Mouse (Mus musculus) forebrain, postnatal 0 days (tissue): ENCODE data around the gene Edem3. TPM values are rescaled to one million over a fixed set of nuclear protein-coding genes. Genes with fewer than 3 reads are reported as not detected.

Experiments used
- ATAC-seq: fragments of 200-750 bp; cut with Nextera tagmentation; 2 replicates; pipeline ENCODE4 v1.8.0; 2017; ENCODE audit warnings: mild to moderate bottlenecking, moderate library complexity
- DNase-seq: peaks from one replicate; pipeline ENCODE4 v3.0.0-alpha.2; 2015
- H3K27ac ChIP-seq: fragments of 300-500 bp; sonication (generic); 2 replicates; pipeline ENCODE4 v1.5.1; 2014; ENCODE audit warnings: low read depth, mild to moderate bottlenecking, antibody characterized with exemption, low read length, moderate library complexity, mixed read lengths
- H3K27me3 ChIP-seq: fragments of 300-500 bp; sonication (generic); 2 replicates; pipeline ENCODE4 v1.6.1; 2014; ENCODE audit warnings: mild to moderate bottlenecking, low read length, mixed read lengths; ENCODE audit not compliant: insufficient read depth
- H3K36me3 ChIP-seq: fragments of 300-500 bp; sonication (generic); 2 replicates; pipeline ENCODE4 v1.6.1; 2014; ENCODE audit warnings: mild to moderate bottlenecking, moderate library complexity; ENCODE audit not compliant: insufficient read depth
- H3K4me1 ChIP-seq: fragments of 300-500 bp; sonication (generic); 2 replicates; pipeline ENCODE4 v1.6.1; 2014; ENCODE audit warnings: antibody characterized with exemption; ENCODE audit not compliant: insufficient read depth
- H3K4me2 ChIP-seq: fragments of 300-500 bp; sonication (generic); 2 replicates; pipeline ENCODE4 v1.6.1; 2014; ENCODE audit warnings: low read depth, mild to moderate bottlenecking, moderate library complexity
- H3K4me3 ChIP-seq: fragments of 300-500 bp; sonication (generic); 2 replicates; pipeline ENCODE4 v1.5.1; 2014; ENCODE audit warnings: low read depth, low read length, mixed read lengths
- H3K9ac ChIP-seq: fragments of 300-500 bp; sonication (generic); 2 replicates; pipeline ENCODE4 v1.6.1; 2014; ENCODE audit warnings: mild to moderate bottlenecking
- H3K9me3 ChIP-seq: fragments of 300-500 bp; sonication (generic); 2 replicates; pipeline ENCODE4 v1.6.1; 2016; ENCODE audit warnings: low read length
- CTCF ChIP-seq: sonication (generic); IDR thresholded peaks from 2 replicates; pipeline ENCODE4 v1.5.1; 2016; ENCODE audit warnings: antibody characterized with exemption, control low read depth, low read depth
- WGBS: fragments of 180-500 bp; shearing (Covaris S2); extraction: QIAGEN DNeasy Blood & Tissue Kit; methylation state at CpG from one replicate; pipeline ENCODE4 v1.1.7; 2014; 5-methylcytosine and 5-hydroxymethylcytosine counted together
- polyA plus RNA-seq: library from polyadenylated mRNA; unstranded; fragments of >200 nt; fragmentation: Nextera tagmentation; extraction: Ambion mirVana; gene quantifications from 2 replicates; pipeline ENCODE4 v1.2.1, GENCODE M21; 2015
- total RNA-seq: library from RNA; depleted of rRNA; stranded (reverse); fragments of >200 nt; gene quantifications from 2 replicates; pipeline ENCODE4 v1.2.3, GENCODE M21; 2014

Gene Edem3
- total and polyA plus RNA-seq, 2 experiments from 2014 or later, result 11.0 to 56.6 TPM

DNA sequence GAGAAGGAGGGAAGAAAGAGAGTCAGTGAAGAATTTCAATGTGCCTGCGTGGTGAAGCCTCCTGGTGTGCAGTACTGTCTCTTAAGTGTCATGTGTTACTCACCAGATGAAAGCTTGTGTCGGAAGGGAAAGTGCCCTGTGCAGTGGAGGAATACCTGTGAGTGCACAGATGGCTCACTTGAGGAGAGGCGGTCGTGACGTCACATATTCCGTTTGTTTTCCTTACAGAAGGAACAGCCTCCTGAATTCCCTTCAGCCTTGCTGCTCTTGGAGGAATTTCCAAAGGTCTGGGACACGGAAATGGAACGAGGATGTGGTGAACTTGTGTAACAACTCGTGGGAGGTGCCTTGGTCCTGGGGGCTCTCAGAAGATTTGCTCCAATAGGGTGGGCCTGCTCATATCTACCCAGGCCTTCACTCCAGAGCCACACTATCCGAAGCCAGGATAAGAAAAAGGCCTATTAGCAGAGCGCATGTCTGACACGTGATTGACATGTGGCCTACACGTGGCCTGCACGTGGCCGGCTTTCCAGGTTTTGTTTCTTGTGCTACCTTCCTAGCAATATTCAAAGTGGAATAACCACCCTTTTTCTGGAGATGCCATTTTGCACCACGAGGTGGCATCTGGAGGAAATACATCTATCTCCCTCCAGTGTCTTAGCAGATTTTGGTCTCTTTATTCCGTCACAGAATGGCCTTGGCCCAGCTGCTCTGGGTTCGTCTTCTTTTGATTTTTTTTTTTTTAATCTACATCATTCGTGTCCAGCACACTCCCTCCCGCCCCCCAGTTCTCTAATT lies 96.1 kb downstream of the Edem3 start:
- no peaks in the 10 kb centered on the region for H3K4me1 ChIP-seq
- peak; percentile 64 for TF ChIP-seq CTCF
- no peak overlapping the region for H3K4me3 ChIP-seq
- no peak; the same call in 1 of the 2 replicates for ATAC-seq
- no peaks in the 10 kb centered on the region for H3K9me3 ChIP-seq
- no peaks in the 10 kb centered on the region for H3K27me3 ChIP-seq
- DNase-seq, result peak; percentile 35
- 74% methylated on average over 20 of the region's 20 CpGs for whole genome bisulfite sequencing
- no peaks in the 10 kb centered on the region for H3K36me3 ChIP-seq
- H3K4me2 ChIP-seq, result no peak overlapping the region
- H3K27ac ChIP-seq, result no peak overlapping the region
- H3K9ac ChIP-seq, result no peak overlapping the region

DNA sequence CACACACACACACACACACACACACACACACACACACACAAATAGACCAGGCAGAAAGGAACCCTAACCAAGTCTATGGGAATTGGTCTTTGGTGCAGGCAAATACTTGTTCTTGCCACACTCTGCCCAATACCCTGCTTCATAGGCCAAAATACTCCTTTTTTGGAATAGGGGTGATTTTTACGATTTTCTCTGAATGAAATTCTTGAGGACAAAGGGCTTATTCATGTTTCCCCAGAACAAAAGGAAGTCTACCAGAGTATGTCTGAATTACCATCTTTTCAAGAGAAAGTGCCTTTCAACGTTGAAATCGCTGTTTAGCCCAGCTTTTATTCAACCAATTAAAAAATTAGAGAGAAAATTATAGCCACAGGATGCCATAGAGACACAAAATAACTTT lies 96.8 kb downstream of the Edem3 start:
- no peak for DNase-seq
- H3K36me3 ChIP-seq, result no peaks in the 10 kb centered on the region
- no peak overlapping the region for H3K9ac ChIP-seq
- H3K4me2 ChIP-seq, result no peak overlapping the region
- TF ChIP-seq CTCF, result no peak
- no peaks in the 10 kb centered on the region for H3K4me1 ChIP-seq
- no peak for ATAC-seq
- H3K27me3 ChIP-seq, result no peaks in the 10 kb centered on the region
- no peak overlapping the region for H3K4me3 ChIP-seq
- H3K9me3 ChIP-seq, result no peaks in the 10 kb centered on the region
- 5% methylated on average over 3 of the region's 3 CpGs for WGBS
- no peak overlapping the region for H3K27ac ChIP-seq

DNA sequence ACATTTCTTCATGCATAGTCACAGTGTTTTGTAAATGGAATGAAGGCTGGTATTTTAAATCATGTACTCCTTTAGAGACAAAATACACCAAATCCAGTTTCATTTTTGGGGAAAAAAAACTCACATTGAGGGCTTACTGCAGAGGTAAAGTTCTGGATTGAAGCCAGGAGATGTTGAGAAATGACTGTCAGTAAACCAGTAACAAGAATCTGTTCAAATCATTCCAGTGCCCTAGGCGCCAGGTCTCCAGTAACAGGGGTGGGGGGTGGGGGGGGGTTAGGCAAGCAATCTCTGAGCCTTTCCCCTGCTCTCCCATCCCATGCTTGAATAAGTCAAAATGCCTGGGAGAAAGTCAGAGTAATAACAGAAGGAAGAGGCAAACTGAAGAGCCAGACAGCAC lies 100.4 kb downstream of the Edem3 start:
- DNase-seq (no peak), ATAC-seq (no peak)
- Histone ChIP-seq H3K4me1 (no peaks in the 10 kb centered on the region), H3K9me3 (no peaks in the 10 kb centered on the region), H3K9ac (no peak overlapping the region), H3K36me3 (no peaks in the 10 kb centered on the region), H3K27me3 (no peaks in the 10 kb centered on the region), H3K27ac (no peak overlapping the region), H3K4me3 (no peak overlapping the region), H3K4me2 (no peak overlapping the region)
- no peak for TF ChIP-seq CTCF
- 54% methylated on average over 1 of the region's 1 CpGs for WGBS

DNA sequence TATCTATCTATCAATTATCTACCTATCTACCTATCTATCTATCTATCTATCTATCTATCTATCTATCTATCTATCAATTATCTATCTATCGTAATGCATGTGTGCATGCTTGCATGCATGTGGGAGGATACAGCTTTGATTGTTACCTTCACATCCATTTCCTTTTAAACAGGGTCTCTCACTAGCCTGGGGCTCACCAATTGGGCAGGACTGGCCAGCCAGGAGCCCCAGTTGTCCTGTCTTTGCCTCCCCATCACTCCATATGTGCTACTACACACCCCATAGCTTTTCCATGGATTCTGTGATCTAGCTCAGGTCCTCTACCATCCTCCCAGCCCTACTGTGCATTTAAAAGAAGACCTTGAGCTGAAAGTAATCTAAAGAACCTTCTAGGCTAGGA lies 103.3 kb downstream of the Edem3 start:
- H3K27ac ChIP-seq, result no peak overlapping the region
- DNase-seq (no peak), ATAC-seq (no peak)
- H3K9ac ChIP-seq, result no peak overlapping the region
- no peak for TF ChIP-seq CTCF
- H3K9me3 ChIP-seq, result no peaks in the 10 kb centered on the region
- 98% methylated on average over 1 of the region's 1 CpGs for whole genome bisulfite sequencing
- H3K36me3 ChIP-seq, result no peaks in the 10 kb centered on the region
- no peaks in the 10 kb centered on the region for H3K4me1 ChIP-seq
- H3K27me3 ChIP-seq, result no peaks in the 10 kb centered on the region
- H3K4me2 ChIP-seq, result no peak overlapping the region
- H3K4me3 ChIP-seq, result no peak overlapping the region

DNA sequence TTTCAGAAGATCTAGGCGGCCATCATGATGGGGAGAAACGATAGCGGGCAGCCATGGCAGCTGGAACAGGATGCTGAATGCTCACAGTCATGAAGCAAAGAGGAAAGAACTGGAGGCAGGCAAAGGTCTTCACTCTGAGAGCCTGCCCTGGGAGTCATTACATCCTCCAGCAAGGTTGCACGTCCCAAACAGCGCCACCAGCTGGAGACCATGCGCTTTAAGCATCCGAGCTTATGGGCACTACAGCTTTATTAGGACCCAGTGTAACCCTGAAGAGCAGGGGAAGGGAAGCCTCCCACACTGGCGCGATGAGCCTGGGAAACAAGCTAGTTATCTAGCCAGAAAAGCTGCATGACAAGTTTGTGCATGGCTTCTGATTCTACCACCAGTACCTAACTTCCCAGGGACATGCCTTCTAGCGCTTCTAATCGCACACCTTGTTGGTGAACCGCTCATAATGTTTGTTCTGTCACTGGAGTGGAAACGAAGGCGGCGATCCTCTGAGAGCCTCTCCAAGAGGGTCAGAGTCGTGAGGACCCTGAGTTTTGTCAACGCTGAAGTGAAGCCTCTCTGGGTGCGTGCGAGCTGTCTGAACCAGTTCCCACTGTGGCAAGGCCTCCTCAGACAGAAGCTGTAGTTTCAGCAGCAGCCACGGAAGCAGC lies 106.3 kb downstream of the Edem3 start:
- DNase-seq, result no peak
- no peaks in the 10 kb centered on the region for H3K9me3 ChIP-seq
- H3K4me3 ChIP-seq, result no peak overlapping the region
- WGBS, result 66% methylated on average over 20 of the region's 20 CpGs
- ATAC-seq, result no peak
- H3K4me1 ChIP-seq, result no peaks in the 10 kb centered on the region
- no peaks in the 10 kb centered on the region for H3K36me3 ChIP-seq
- H3K9ac ChIP-seq, result no peak overlapping the region
- no peak overlapping the region for H3K27ac ChIP-seq
- no peaks in the 10 kb centered on the region for H3K27me3 ChIP-seq
- H3K4me2 ChIP-seq, result no peak overlapping the region
- no peak for TF ChIP-seq CTCF

DNA sequence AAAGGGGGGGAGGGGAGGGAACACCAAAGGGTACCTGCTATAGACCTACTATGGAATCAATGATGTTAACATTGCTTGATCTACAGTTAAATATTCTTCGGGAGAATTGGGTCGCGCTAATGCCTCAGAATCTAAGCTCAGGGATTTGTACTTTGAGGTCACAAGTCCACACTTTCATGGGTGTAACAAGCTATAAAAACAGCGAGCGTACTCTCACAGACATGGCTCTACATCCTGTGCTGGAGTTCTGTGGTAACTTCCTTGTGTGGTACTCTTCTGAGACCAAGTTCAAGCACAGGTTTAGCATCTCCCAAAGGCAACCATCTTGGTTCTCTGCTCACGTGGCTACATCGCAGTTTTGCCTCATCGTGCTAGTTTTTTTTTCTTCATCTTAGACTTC lies 106.9 kb downstream of the Edem3 start:
- Histone ChIP-seq H3K4me1 (no peaks in the 10 kb centered on the region), H3K27me3 (no peaks in the 10 kb centered on the region), H3K9me3 (no peaks in the 10 kb centered on the region), H3K9ac (no peak overlapping the region), H3K4me3 (no peak overlapping the region), H3K36me3 (no peaks in the 10 kb centered on the region), H3K4me2 (no peak overlapping the region), H3K27ac (no peak overlapping the region)
- no peak for DNase-seq
- no peak for ATAC-seq
- TF ChIP-seq CTCF, result no peak
- WGBS, result 84% methylated on average over 8 of the region's 8 CpGs

DNA sequence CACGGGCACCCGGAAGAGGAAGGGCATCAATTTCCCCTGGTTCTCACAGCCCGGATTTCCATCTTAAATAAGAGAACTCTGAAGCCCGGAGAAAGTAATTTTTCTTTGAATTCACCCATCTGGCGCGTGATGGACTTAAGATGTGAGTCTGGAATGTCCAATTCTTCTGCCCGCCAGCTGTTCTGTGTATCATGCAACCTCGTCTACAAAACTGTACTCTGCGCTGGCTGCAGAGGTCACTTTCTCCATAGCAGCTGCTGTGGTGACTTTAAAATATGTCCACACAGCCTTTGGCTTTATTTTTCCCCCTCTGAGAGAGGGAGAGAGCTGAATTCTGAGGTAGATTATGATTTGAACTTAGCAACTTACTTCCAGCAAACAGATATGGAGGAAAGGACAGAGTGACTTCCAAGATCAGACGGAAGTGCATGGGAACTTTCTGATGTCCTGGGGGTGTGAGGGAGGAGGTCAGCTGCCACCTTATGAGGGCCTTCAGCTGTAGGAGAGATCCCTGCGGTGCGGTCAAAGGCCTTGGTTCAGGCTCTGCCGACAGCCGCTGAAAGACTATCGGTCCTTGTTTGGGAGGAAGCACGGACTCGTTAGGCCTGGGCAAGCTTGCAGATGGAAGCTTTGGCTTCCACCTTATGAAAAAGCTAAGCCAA lies 108.1 kb downstream of the Edem3 start:
- Histone ChIP-seq H3K9ac (no peak overlapping the region), H3K9me3 (no peaks in the 10 kb centered on the region), H3K4me2 (no peak overlapping the region), H3K27ac (no peak overlapping the region), H3K4me1 (no peaks in the 10 kb centered on the region), H3K27me3 (no peaks in the 10 kb centered on the region), H3K36me3 (no peaks in the 10 kb centered on the region), H3K4me3 (no peak overlapping the region)
- 78% methylated on average over 17 of the region's 17 CpGs for WGBS
- DNase-seq (no peak), ATAC-seq (no peak)
- TF ChIP-seq CTCF, result no peak
